Mouse (Mus musculus) cortical plate, adult 2 months (tissue): ENCODE measurements around the gene Tspan17.

ENCODE experiments used
- CTCF ChIP-seq: fragments of 200-500 bp; IDR thresholded peaks from 2 replicates; pipeline ENCODE4 v1.5.1; 2011; ENCODE audit warnings: mild to moderate bottlenecking, control low read depth, low read length; ENCODE audit not compliant: insufficient read depth; ENCODE audit errors: extremely low read depth
- POLR2A ChIP-seq: fragments of 200-500 bp; IDR thresholded peaks from 2 replicates; pipeline ENCODE4 v1.6.1; 2011; ENCODE audit warnings: mild to moderate bottlenecking, low read length, control low read depth; ENCODE audit not compliant: insufficient read depth; ENCODE audit errors: extremely low read depth

DNA sequence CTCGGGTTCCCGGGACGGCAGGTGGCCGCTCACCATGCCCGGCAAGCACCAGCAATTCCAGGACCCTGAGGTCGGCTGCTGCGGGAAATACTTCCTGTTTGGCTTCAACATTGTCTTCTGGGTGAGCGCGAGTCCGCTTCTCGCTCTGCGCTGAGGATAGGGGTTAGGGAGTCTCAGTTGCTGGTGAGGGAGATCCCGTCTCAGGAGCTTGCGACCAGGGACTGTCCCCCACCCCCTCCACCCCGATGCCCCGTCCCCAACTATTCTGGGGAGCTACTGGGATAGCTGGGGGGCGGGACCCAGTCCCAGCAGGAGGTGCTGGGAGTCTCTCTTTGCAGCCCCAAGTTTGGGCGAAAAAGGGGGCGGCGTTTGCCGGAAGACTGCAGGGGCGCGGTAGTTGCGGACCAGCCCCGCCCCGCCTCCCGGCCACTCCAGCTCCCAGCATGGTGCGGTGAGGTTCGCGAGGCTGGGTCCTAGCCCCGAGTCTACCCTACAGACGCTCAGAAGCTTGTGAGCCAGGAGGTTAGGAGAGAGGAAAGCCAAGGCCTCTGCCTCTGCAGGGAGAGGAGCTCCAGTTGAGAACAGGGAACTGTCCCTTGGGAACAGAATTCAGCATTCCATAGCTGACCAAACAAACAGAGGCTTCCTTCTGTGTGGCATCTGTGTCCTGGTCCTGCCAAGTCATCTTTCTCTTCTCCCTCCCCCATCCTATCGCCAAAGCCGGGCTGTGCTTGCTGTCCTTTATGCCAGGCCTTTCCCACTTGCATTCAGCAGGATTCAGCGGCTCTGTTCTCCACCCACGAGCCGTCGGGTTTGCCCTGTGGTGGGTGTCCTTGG, 602 bp downstream of the Tspan17 start:
- TF ChIP-seq CTCF = no peak
- peak; percentile 31; the same call in 1 of the 2 replicates for TF ChIP-seq POLR2A
